Mouse (Mus musculus) hindbrain, embryonic 10.5 days (tissue): ENCODE results near the gene Krt83. TPM values are rescaled to one million over a fixed set of nuclear protein-coding genes. Genes with fewer than 3 reads are reported as not detected.

Experiments
- DNase-seq: peaks from one replicate; pipeline ENCODE4 v3.0.0-alpha.2; 2017; ENCODE audit warnings: low spot score
- H3K27ac ChIP-seq: fragments of 300-500 bp; sonication (generic); 2 replicates; pipeline ENCODE4 v1.5.1; 2016; ENCODE audit warnings: mild to moderate bottlenecking, moderate library complexity
- H3K27me3 ChIP-seq: fragments of 300-500 bp; sonication (generic); 2 replicates; pipeline ENCODE4 v1.6.1; 2016; ENCODE audit warnings: mild to moderate bottlenecking; ENCODE audit not compliant: poor library complexity, insufficient read depth, severe bottlenecking
- H3K36me3 ChIP-seq: fragments of 300-500 bp; sonication (generic); 2 replicates; pipeline ENCODE4 v1.6.1; 2016; ENCODE audit warnings: mild to moderate bottlenecking, moderate library complexity
- H3K4me1 ChIP-seq: fragments of 300-500 bp; sonication (generic); replicated peaks from 2 replicates; pipeline ENCODE4 v1.6.1; 2016; ENCODE audit warnings: mild to moderate bottlenecking
- H3K4me3 ChIP-seq: fragments of 300-500 bp; sonication (generic); 2 replicates; pipeline ENCODE4 v1.5.1; 2016; ENCODE audit warnings: mild to moderate bottlenecking, moderate library complexity
- H3K9me3 ChIP-seq: fragments of 300-500 bp; sonication (generic); 2 replicates; pipeline ENCODE4 v1.6.1; 2016; ENCODE audit warnings: mild to moderate bottlenecking, moderate library complexity
- WGBS: fragments of 180-500 bp; shearing (Covaris S2); methylation state at CpG from one replicate; pipeline ENCODE4 v1.1.7; 2016; 5-methylcytosine and 5-hydroxymethylcytosine counted together
- polyA plus RNA-seq: library from polyadenylated mRNA; unstranded; fragments of >200 nt; fragmentation: Nextera tagmentation; extraction: Ambion mirVana; gene quantifications from 2 replicates; pipeline ENCODE4 v1.2.1, GENCODE M21; 2016

The Krt83 gene
- polyA plus RNA-seq, 1 experiment from 2014 or later = not detected

DNA sequence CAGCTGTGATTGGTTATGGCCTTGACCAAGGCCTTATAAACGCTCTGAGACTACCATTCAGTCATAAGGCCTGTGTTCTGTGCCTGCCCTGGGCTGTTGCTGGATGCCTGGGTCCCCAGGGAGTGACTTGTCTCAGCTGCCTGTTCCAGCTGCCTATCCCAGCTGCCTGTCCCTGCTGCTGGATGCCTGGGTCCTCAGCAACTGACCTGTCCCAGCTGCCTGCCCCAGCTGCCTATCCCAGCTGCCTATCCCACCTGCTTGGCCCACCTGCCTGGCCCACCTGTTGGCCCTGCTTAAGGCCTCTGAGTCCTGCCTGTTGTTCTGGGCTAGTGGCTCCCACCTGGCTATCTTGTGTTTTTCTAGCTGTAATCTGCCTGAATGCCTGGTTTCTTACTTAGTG is 2.9 kb upstream of the Krt83 start:
- 81% methylated on average over 1 of the region's 1 CpGs for WGBS
- Histone ChIP-seq H3K9me3 (no peaks in the 10 kb centered on the region), H3K4me1 (peaks cover 13% of the 10 kb centered on the region; the same call in 1 of the 2 replicates), H3K4me3 (no peak overlapping the region), H3K27me3 (no peaks in the 10 kb centered on the region), H3K27ac (no peak overlapping the region), H3K36me3 (no peaks in the 10 kb centered on the region)
- DNase-seq = no peak

DNA sequence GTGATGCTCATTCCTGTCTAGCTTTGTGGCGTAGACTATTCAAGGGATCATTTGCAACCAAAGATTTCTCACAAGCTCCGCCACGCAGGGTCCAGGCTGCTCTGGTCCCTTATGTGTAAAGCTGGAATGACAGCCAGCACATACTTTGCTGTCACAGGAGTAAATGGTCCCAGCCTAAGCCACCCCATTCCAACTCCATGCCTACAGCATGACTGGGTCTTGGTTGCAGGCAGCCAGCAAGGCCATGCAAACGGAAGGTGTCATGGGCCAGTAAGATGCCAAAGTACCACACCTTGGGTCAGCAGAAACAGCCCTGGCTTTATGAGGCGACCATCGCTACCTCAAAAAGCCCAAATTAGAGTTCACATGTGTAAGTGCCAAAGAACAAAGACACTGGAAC is 2.4 kb upstream of the Krt83 start:
- Histone ChIP-seq H3K9me3 (no peaks in the 10 kb centered on the region), H3K27me3 (no peaks in the 10 kb centered on the region), H3K4me3 (no peak overlapping the region), H3K36me3 (no peaks in the 10 kb centered on the region), H3K4me1 (peaks cover 13% of the 10 kb centered on the region; the same call in 1 of the 2 replicates), H3K27ac (no peak overlapping the region)
- 94% methylated on average over 6 of the region's 6 CpGs for WGBS
- no peak for DNase-seq

DNA sequence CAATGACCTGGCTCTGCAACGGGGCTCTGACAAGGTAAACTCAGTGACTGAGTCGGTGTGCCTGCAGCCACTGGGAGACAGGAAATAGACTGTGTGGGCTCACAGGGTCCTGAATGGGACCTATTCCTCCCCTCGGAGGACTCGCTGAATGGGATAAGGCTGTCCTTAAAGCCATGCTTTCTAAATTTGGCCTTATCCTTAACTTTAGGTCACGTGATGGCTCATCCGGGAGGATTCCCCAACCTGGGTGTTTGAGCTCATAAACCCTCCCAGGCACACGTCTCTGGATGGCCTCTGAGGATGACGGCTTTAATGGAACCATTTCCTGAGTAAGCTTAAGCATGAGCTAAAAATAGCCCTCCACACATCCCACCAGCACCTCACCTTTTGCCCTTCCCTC is 1.4 kb upstream of the Krt83 start:
- Histone ChIP-seq H3K9me3 (no peaks in the 10 kb centered on the region), H3K27ac (no peak overlapping the region), H3K36me3 (no peaks in the 10 kb centered on the region), H3K4me3 (no peak overlapping the region), H3K4me1 (0 out of 2 replicates have a peak, but pooled peaks cover 7% of the 10 kb centered on the region), H3K27me3 (no peaks in the 10 kb centered on the region)
- no peak for DNase-seq
- 77% methylated on average over 8 of the region's 8 CpGs for WGBS

DNA sequence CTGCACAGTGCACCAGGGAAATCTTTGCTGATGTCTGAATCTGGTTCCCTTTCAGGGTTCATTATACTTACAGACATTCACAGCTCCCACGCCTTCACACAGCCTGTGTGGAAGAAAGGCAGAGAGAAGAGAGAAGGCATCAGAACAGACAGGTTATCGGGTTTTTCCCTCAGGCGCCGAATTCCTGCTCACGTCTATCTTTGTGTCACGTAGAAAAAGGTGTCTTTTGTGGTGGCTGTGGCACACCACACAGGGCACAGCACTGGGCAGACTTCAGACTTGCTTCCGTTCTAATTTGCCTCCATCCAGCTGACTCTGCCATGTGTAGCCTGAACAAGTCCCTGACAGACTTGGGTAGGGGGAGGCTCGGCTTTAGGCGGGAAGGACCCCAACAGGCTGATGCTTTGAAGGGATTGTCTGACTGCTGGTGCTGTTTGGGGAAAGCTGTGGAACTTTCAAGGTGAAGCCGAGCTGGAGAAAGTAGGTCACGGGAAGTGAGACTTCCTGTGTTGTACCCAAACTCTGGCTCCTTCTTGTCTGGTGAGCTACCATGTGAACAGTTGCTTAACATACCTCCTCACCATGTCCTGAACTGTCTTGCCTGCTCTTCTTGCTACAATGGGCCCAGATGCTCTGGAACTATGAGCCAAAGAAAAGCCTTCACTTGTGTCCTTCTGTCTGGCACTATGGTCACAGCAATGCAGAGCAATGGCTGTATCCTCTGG is 5.2 kb downstream of the Krt83 start:
- 84% methylated on average over 11 of the region's 11 CpGs for WGBS
- no peaks in the 10 kb centered on the region for H3K36me3 ChIP-seq
- no peak overlapping the region for H3K27ac ChIP-seq
- no peak for DNase-seq
- no peaks in the 10 kb centered on the region for H3K9me3 ChIP-seq
- no peaks in the 10 kb centered on the region for H3K27me3 ChIP-seq
- peaks cover 14% of the 10 kb centered on the region for H3K4me1 ChIP-seq
- H3K4me3 ChIP-seq = no peak overlapping the region

DNA sequence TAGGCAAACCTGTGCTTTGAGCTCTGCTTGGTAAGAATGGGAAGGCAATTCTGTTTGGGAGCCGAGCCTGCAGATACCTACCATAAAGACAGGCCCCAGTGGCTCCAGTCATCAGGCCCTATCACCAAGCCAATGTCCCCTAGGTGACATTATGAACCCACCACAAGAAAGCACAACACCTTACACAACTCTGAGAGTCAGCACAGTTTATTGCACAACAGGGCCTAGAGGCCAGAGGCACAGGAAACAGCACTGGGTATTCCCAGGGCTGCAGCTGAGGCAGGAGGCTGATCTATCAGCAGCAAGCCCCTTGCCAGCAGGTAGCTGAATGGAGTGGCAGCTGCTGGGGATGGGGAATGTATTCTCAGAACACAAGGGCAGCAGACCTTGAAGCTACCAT is 6.4 kb downstream of the Krt83 start:
- H3K4me1 ChIP-seq = peaks cover 13% of the 10 kb centered on the region
- WGBS = 84% methylated on average over 1 of the region's 1 CpGs

DNA sequence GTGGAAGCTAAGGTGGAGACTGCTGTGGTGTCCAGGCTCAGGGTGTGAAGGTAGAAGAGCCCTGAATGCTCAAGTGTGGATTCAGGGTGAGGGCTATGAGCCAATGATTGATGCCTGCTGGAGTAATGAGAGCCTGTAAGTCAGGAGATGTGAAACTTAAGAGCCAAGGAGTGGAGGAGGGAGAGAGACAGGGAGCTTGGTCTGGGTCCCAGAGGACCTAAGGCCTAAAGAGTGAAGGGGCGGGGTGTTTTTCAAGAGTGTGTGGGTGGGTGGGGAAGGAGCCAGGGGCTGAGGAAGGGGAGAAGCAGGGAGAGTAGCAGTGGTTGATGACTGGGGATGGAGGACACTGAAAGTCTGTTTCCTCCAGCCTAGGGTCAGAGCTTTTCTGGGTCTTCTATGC is 7.7 kb downstream of the Krt83 start:
- no peak overlapping the region for H3K4me3 ChIP-seq
- WGBS = 83% methylated on average over 1 of the region's 1 CpGs
- no peak for DNase-seq
- no peak overlapping the region for H3K27ac ChIP-seq
- H3K4me1 ChIP-seq = peaks cover 26% of the 10 kb centered on the region
- H3K27me3 ChIP-seq = peaks cover 17% of the 10 kb centered on the region; the same call in 1 of the 2 replicates
- H3K36me3 ChIP-seq = no peaks in the 10 kb centered on the region
- H3K9me3 ChIP-seq = no peaks in the 10 kb centered on the region

More for the DNA sequence above, 6.4 kb downstream of the Krt83 start:
- H3K27ac ChIP-seq = no peak overlapping the region
- H3K36me3 ChIP-seq = no peaks in the 10 kb centered on the region
- no peak for DNase-seq
- H3K4me3 ChIP-seq = no peak overlapping the region
- peaks cover 5% of the 10 kb centered on the region; the same call in 1 of the 2 replicates for H3K27me3 ChIP-seq
- no peaks in the 10 kb centered on the region for H3K9me3 ChIP-seq

DNA sequence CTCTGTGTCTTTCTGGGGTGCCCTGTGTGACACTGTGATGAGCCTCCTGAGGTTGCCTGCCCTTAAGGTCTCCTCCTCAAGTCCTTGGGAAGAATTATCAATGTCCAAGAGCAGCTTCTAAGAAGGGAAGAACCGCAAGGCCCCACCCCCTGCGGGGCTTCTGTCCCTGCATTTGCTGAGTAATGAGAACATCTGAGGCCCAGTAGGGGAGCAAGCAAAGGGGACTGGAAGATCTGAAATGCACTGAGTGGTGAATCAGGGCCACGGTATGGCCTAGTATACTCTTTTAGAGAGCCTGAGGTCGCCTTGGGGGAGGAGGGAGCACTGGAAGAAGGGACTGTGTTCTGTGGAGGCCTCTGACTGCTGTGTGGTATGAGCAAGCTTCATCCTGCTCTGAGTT is 9.3 kb downstream of the Krt83 start:
- no peak overlapping the region for H3K4me3 ChIP-seq
- no peak for DNase-seq
- H3K36me3 ChIP-seq = no peaks in the 10 kb centered on the region

DNA sequence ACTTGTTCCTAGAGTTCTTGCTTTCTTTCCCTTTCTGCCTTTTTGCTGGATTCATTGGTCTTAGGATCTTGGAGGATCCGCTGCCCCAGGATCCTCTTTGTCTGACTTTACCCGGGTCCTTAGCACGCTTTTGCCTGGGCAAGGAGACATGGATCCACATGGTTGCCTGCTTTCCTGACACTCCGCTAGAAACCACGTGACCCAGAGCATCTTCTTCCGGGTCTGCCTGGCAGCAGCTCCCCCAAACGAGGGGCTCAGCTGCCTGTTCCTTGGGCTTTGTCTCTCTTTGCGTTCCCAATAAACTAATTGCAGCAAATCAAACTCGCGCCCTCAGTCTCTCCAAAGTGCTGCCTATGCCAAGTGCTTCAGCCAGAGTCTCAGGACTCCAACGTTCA is 11.6 kb downstream of the Krt83 start:
- 37% methylated on average over 11 of the region's 11 CpGs for WGBS
- peaks cover 18% of the 10 kb centered on the region for H3K4me1 ChIP-seq
- peaks cover 31% of the 10 kb centered on the region for H3K27me3 ChIP-seq
- peak overlapping the region; percentile 50 for H3K4me3 ChIP-seq
- no peaks in the 10 kb centered on the region for H3K36me3 ChIP-seq
- H3K9me3 ChIP-seq = no peaks in the 10 kb centered on the region
- DNase-seq = peak; percentile 28
- H3K27ac ChIP-seq = peak overlapping the region; percentile 77

More for the DNA sequence above, 9.3 kb downstream of the Krt83 start:
- Histone ChIP-seq H3K27me3 (peaks cover 31% of the 10 kb centered on the region), H3K27ac (no peak overlapping the region), H3K9me3 (no peaks in the 10 kb centered on the region), H3K4me1 (peaks cover 26% of the 10 kb centered on the region)
- 37% methylated on average over 4 of the region's 4 CpGs for WGBS

DNA sequence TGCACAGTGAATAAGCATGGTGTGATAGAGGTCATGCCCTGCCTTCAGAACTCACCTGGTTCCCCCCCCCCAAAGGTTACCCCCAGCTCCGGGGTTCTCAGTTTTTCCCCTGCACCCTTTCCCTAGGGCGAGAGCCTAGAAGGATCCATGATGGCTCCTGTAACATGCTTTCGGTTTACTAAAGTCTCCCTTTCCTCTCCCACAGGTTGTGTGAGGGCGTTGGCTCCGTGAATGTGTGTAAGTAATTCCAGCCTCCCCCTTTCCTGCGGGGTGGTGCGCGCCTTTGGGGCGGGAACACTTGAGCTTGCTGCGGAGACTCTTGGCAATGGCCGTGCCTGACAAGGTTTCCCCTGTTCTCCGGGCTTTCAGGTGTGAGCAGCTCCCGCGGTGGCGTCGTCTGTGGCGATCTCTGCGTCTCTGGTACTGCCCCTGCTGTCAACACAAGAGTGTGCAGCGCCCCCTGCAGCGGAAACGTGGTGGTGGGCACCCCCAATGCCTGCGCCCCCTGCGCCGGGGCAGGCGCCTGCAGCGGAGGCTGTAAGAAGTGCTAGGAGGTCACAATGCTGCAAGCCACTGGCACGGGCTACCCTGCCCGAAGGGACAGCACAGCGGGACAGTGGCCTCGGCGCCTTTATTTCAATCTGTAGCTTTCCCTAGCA is 12.2 kb downstream of the Krt83 start:
- Histone ChIP-seq H3K27me3 (peaks cover 31% of the 10 kb centered on the region), H3K36me3 (no peaks in the 10 kb centered on the region), H3K9me3 (no peaks in the 10 kb centered on the region), H3K4me3 (peak overlapping the region; percentile 50), H3K27ac (peak overlapping the region; percentile 77), H3K4me1 (peaks cover 17% of the 10 kb centered on the region)
- DNase-seq = peak; percentile 72
- WGBS = 12% methylated on average over 31 of the region's 31 CpGs

DNA sequence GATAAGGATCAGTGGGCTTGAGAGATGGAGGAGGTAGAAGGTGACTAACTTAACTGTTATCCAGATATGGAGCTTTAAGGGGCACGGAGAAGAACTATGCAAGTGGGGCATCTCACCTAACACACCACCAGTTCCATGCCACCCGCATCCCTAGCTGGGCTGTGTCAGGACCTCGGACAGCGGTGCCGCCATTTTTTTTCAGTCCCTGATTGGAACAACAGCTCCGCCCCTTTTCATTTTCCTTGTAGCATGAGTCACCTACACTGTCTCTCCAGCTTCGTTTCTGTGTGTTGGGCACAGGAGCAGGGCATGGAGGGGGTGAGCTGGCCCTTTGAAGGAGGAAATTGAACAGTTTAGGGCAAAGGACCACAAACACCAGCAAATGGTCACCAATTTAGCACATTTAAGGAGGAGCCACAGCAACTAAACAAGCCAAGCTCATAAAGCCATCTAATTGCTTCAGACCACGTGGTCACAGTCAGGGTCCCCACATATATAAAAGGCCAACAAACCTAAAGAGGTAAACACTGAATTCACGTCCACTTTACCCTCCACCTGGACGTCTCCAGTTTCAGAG is 18.3 kb downstream of the Krt83 start, which contains the start of gene Krt86:
Gene Krt86 (plus strand): TSS at position 527 of the 577 bp plus-strand sequence.
- no peaks in the 10 kb centered on the region for H3K9me3 ChIP-seq
- H3K27ac ChIP-seq = no peak within 1 kb of the TSS
- no peak within 1 kb of the TSS for H3K4me3 ChIP-seq
- no peaks in the 10 kb centered on the region for H3K4me1 ChIP-seq
- WGBS = 42% methylated on average over 10 of the region's 10 CpGs
- peaks cover 7% of the 10 kb centered on the region for H3K27me3 ChIP-seq
- peak; percentile 53 for DNase-seq
- no peaks in the 10 kb centered on the region for H3K36me3 ChIP-seq

DNA sequence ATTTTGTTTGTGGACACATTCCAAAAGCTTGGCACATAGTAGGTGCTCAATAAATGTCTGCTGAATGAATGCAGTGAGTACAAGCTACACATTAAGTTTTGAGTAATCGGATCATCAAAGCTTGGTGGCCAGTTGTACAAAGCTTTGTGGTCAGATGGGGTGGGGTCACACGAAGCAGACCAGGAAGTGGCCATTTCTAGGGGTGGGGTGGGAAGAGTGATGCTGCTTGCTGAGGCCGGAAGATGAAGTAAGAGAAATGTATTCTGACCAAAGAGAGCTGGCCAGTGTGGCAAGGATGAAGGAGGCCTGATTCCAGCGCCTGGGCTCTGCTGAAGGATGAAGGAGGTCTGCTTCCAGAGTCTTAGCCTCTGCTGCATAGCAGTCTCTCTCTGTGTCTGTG is 22.2 kb downstream of the Krt83 start:
- Histone ChIP-seq H3K27me3 (no peaks in the 10 kb centered on the region), H3K4me3 (no peak overlapping the region), H3K4me1 (no peaks in the 10 kb centered on the region), H3K27ac (no peak overlapping the region), H3K36me3 (no peaks in the 10 kb centered on the region), H3K9me3 (no peaks in the 10 kb centered on the region)
- no peak for DNase-seq
- WGBS = 87% methylated on average over 4 of the region's 4 CpGs

DNA sequence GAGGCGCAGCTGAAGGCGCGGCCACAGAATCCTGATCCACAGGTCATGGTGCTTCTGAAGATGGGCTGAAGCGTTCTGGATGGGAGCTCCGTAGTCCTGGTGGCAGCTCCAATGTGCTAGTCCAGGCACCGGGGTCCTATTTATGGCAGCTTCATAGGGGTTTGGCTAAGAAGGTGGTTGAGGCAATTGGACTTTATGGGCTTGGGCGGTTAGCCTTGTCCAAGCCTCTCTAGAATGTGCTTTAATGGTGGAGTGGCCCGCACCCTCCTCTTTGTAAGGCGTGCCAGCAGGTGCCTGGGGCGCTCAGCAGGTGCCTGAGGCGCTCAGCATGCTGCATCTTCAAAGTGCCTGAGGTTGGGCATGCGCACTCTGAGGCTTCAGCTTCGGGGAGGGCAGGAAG is 27.7 kb downstream of the Krt83 start, which contains the start of gene Krt81:
Gene Krt81 (minus strand): TSS at position 101 of the 400 bp plus-strand sequence.
- H3K36me3 ChIP-seq = no peaks in the 10 kb centered on the region
- no peak within 1 kb of the TSS for H3K27ac ChIP-seq
- H3K4me1 ChIP-seq = peaks cover 6% of the 10 kb centered on the region; the same call in 1 of the 2 replicates
- WGBS = 86% methylated on average over 13 of the region's 13 CpGs
- no peak for DNase-seq
- H3K9me3 ChIP-seq = no peaks in the 10 kb centered on the region
- no peak within 1 kb of the TSS for H3K4me3 ChIP-seq
- H3K27me3 ChIP-seq = 0 out of 2 replicates have a peak, but pooled peaks cover 2% of the 10 kb centered on the region

DNA sequence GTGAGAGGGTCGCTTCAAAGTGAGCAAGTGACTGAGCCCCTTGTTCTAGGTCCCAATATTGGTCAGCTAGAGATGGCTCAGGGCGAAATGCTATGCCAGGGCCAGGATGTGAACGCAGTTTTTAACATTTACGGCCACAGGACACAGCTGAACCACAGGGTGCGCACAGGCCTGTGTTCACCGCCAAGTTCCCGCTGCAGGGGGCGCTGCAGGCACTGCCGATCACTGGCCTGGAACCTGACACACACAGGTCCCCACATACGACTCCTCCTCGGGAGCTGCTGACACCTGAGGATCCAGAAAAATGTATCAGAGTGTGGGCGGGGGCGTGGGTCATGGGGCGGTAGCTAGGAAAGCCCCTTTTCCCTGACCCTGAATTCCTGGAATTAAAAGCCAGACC is 32.0 kb downstream of the Krt83 start:
- peak; percentile 10 for DNase-seq

More for the DNA sequence above, 32.0 kb downstream of the Krt83 start:
- no peak overlapping the region for H3K4me3 ChIP-seq
- WGBS = 79% methylated on average over 14 of the region's 14 CpGs
- H3K27ac ChIP-seq = no peak overlapping the region
- H3K4me1 ChIP-seq = peaks cover 11% of the 10 kb centered on the region
- H3K9me3 ChIP-seq = peaks cover 4% of the 10 kb centered on the region; the same call in 1 of the 2 replicates
- H3K27me3 ChIP-seq = 0 out of 2 replicates have a peak, but pooled peaks cover 2% of the 10 kb centered on the region
- no peaks in the 10 kb centered on the region for H3K36me3 ChIP-seq
